Mouse (Mus musculus) brain, embryonic 14.5 days (tissue): ENCODE data around the gene Zfp768.

Source experiments
- CTCF ChIP-seq: fragments of 200-500 bp; IDR thresholded peaks from 2 replicates; pipeline ENCODE4 v1.5.1; 2012; ENCODE audit warnings: inconsistent platforms, mild to moderate bottlenecking, moderate library complexity, borderline replicate concordance; ENCODE audit not compliant: insufficient read depth, insufficient read length; ENCODE audit errors: extremely low read depth
- POLR2A ChIP-seq: fragments of 200-500 bp; IDR thresholded peaks from 2 replicates; pipeline ENCODE4 v1.6.1; 2012; ENCODE audit warnings: mild to moderate bottlenecking, inconsistent platforms, borderline replicate concordance; ENCODE audit not compliant: poor library complexity, insufficient read depth, insufficient read length, severe bottlenecking; ENCODE audit errors: extremely low read depth

DNA sequence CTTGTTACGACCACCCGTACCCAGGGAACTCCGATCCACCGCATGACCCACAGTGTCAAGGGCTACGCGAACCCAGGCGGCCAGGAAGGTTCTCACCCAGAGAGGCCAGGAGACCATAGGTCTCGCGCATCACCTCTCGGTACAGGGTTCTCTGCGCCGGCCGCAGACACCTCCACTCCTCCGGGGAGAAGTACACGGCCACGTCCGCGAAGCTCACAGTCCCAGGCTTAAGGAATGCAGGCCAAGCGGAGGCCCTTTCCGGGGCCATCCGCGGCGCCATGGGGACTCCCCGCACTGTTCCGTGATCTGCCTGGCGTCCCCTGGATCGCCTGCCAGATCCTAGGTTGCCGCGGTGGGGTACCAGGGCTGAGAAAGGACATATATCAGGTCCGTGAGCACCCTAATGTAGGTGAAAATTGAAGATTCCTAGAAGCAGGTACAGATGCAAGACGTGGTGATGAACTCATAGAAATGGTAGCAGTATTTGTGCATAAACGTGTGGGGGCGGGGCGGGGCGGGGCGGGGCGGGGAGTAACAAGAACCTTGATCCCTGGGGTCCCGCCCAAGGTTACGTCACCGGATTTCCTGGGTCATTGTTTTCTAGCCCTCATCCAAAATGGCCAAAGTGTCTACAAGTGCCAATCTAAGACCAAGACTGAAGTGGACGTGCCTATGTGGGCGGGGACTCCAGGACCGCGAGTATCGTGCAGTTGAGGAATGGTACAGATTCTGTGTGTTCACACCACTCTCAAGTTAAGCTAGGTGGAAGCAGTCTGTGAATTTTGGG is 48.0 kb upstream of the Zfp768 start, which contains the start of gene E430018J23Rik:
- no peak for TF ChIP-seq CTCF
- peak; percentile 45; the same call in 1 of the 2 replicates for TF ChIP-seq POLR2A
